Mouse (Mus musculus) kidney, postnatal 25 days (tissue): ENCODE results near the gene Btbd9.
A peak's percentile ranks its signal among the peaks of the same experiment; 100 is the strongest.

Experiments used
- DNase-seq, 2 experiments: peaks; one replicate each; pipeline ENCODE4 v3.0.0; 2021; ENCODE audit warnings: mixed read lengths in 2 of 2

The Btbd9 gene

GRCm38 (mm10) chr17:30598300-30598699 lies 22.0 kb upstream of the Btbd9 start:
- no peak for DNase-seq

- no peak for DNase-seq
Measured at GRCm38 (mm10) chr17:30597786-30598185, 21.5 kb upstream of the Btbd9 start.

GRCm38 (mm10) chr17:30594846-30595245 lies 18.6 kb upstream of the Btbd9 start:
- DNase-seq: no peak

GRCm38 (mm10) chr17:30594407-30594806 lies 18.1 kb upstream of the Btbd9 start:
- no peak for DNase-seq

GRCm38 (mm10) chr17:30590417-30591198 lies 14.3 kb upstream of the Btbd9 start:
- DNase-seq: peak; percentile 64 to 72

- DNase-seq: no peak
Measured at GRCm38 (mm10) chr17:30583258-30584001, 7.1 kb upstream of the Btbd9 start.

GRCm38 (mm10) chr17:30582313-30582712 lies 6.0 kb upstream of the Btbd9 start:
- no peak for DNase-seq

GRCm38 (mm10) chr17:30581201-30581600 lies 4.9 kb upstream of the Btbd9 start:
- DNase-seq: no peak

GRCm38 (mm10) chr17:30580781-30581180 lies 4.5 kb upstream of the Btbd9 start:
- no peak for DNase-seq

GRCm38 (mm10) chr17:30576946-30577345 lies 658 bp upstream of the Btbd9 start:
- DNase-seq: no peak

GRCm38 (mm10) chr17:30575121-30575904 lies 975 bp downstream of the Btbd9 start:
- DNase-seq: peak; percentile 44 to 63

- no peak for DNase-seq
Measured at GRCm38 (mm10) chr17:30574783-30575075, 1.6 kb downstream of the Btbd9 start.

- peak; percentile 56 to 79 for DNase-seq
Measured at GRCm38 (mm10) chr17:30573990-30574782, 2.1 kb downstream of the Btbd9 start.

- no peak for DNase-seq
Measured at GRCm38 (mm10) chr17:30570971-30571370, 5.3 kb downstream of the Btbd9 start.

GRCm38 (mm10) chr17:30570173-30570572 lies 6.1 kb downstream of the Btbd9 start:
- peak; percentile 91 for DNase-seq

GRCm38 (mm10) chr17:30568473-30568872 lies 7.8 kb downstream of the Btbd9 start:
- DNase-seq: no peak

- DNase-seq: peak in 1 of 2 experiments; percentile 57
Measured at GRCm38 (mm10) chr17:30564971-30565370, 11.3 kb downstream of the Btbd9 start.

- no peak for DNase-seq
Measured at GRCm38 (mm10) chr17:30564407-30564806, 11.9 kb downstream of the Btbd9 start.

- DNase-seq: no peak
Measured at GRCm38 (mm10) chr17:30563484-30564075, 12.7 kb downstream of the Btbd9 start.

GRCm38 (mm10) chr17:30562770-30563169 lies 13.5 kb downstream of the Btbd9 start:
- DNase-seq: no peak

- peak; percentile 83 to 91 for DNase-seq
Measured at GRCm38 (mm10) chr17:30559536-30559935, 16.8 kb downstream of the Btbd9 start.

- no peak for DNase-seq
Measured at GRCm38 (mm10) chr17:30558623-30559022, 17.7 kb downstream of the Btbd9 start.
